Mouse (Mus musculus) urinary bladder, adult 18-20 months (tissue): ENCODE results near the gene Lsamp.

Experiments
- DNase-seq, 2 experiments: peaks; one replicate each; pipeline ENCODE4 v3.0.0; 2022; ENCODE audit warnings: low spot score in 2 of 2, mixed read lengths in 2 of 2

Gene Lsamp

DNA sequence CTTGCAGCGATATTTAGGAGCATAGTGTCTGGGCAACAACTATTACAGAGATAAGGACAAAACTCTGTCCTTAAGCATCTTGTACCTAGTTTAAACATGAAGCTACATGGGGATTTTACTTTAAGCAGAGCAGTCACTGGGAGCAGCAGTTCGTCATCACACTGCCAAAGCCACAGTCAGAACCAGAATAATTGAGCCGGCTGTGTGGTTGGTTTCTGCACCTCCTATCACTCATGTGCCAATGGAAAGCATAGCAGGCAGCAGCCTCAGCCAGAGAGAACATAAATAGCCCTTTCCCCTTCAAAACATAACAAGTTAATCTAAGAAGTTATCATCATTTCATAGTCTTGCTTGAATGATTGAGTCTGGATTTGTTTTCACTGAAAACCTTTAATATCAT is 2075.8 kb downstream of the Lsamp start:
- DNase-seq = no peak

DNA sequence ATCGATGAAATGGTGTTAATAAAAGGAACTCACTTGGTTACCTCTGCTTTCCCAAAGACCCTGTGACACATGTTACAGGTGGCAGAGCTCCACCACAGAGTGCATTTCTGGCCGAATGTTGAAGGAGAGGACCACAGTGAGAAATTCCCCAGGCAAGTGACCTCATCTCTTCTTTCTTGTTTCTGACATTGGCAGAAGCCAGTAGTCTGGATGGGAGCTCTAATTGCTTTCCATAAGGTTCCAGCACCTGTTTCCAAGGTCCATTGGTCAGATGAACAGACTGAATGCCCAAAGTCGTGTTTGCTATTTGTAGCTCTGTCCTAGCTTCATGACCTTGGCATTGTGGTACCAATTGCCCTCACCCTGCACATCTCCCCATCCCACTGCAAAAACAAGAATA is 2090.2 kb downstream of the Lsamp start:
- DNase-seq = no peak

DNA sequence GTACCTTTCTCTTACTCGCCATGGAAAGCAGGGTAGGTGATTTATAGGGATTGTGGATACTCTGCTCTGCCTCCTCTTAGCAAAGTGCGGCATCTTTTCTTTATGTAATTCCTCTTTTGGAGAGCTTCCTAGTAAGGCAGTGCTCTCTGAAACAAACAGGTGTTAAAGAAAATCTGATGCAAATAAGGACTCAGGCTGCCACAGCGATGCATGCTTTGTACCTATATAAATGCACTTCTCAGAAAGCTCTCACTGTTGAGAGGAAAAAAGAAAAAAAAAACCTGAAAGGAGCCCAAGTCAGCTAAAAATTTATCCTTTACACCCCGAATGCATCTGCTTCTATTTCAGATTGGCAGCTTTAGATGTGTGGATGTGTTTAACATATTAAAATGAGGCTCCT is 2095.4 kb downstream of the Lsamp start:
- no peak for DNase-seq

DNA sequence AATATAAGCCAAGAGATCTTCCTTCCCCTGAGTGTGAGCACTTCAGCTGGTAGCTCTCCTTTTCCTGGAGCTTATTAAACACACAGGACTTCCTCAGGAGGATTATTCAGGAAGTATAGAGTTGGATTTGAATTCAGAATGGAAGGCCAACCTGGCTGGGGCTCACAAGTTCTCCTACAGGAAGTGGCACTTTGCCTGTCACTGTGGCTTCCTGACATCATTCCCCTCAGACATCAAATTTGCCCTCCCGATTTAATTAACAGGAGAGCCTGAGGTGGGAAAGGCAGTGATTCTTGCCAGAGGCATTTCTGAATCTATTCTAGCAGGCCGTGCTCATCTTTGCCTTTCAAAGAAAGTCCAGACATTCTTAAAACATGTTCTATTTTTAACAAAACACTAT is 2097.4 kb downstream of the Lsamp start:
- no peak for DNase-seq

DNA sequence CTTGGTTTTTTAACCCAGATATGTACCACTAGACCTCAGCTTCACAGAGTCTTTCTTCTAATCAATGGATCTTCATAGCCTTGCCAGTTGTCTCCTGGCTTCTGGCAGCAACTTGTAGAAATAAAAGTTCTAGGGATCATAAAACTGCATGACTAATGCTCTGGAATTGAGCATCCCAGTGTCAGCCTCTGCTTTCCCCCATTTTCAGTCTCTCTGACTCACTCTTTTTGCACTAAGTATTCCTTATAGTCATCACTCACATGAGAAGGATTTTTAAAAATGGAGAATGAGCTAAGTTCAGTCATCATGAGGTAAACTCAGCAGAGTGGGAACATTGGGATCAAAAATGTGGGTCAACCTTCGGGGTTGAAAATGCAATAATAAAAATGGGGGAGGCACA is 2113.3 kb downstream of the Lsamp start:
- DNase-seq = no peak

DNA sequence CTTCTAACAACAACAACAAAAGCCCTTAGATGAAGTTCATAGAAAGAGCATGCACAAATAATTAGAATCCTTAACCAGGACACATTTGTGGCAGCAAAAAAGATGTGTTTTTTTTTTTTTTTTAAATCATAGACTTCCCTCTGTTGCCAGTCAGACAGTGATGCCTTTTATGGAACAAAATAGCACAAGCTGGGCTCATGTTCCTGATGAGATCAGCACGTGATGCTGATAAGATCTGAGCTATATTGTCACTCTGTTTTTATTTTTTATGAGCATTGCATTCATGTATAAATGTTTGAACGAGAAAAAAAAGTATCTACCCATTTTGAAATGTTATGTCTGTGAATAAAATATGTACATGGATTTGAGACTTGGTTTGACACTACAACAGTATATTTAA is 2118.0 kb downstream of the Lsamp start:
- no peak for DNase-seq

DNA sequence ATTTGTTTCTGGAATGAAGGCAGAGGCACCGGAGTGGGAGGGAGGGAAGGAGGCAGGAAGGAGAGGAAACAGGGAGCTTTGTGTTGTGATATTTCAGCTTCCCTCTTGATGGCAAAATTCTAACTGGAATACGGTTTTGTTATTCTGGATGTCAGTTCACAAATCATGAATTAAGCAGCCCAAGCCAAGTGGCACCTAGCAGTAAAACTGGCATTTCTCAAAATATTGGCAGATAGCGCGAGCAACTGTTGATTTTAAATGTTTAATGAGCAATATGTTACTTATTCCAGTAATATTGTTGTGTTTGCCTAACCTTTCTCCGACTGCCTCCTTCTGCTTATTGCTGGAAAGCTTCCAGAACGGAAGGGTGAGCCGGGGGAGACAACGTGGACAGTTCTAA is 2118.5 kb downstream of the Lsamp start:
- no peak for DNase-seq

DNA sequence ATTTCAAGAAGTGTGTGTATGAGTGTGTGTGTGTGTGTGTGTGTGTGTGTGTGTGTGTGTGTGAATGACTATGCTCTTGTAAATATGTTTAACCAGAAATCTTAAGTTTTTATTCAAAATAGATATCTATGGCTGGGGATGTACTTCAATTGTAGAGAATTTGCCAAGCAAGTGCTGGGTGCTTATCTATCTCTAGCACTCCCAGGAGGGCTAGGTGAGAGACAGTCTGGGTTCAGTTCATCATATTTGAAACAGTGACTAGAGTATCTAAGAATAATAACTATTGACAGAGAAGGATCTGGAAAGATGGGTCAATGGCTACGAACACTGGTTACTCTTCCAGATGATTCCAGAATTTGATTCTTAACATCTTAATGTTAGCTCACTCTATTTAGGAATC is 2128.1 kb downstream of the Lsamp start:
- DNase-seq = no peak

DNA sequence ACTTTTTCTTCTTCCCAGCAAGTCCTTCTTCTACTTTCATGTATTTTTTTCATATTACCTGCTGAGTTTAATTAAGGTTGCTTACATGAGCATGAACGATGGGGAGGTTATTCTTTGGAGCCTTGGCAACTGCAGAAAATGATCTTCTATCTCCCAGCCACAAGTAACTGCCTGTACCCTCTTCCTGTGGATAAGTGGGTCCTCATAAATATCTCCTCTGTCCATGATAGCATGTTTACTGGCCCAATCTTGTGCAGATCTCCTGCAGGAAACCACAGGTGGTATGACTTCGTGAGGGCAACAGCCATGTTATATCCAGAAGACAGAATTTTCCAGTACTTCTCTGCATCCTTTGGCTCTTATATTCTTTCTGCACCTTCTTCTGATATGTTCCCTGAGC is 2129.1 kb downstream of the Lsamp start:
- DNase-seq = no peak

DNA sequence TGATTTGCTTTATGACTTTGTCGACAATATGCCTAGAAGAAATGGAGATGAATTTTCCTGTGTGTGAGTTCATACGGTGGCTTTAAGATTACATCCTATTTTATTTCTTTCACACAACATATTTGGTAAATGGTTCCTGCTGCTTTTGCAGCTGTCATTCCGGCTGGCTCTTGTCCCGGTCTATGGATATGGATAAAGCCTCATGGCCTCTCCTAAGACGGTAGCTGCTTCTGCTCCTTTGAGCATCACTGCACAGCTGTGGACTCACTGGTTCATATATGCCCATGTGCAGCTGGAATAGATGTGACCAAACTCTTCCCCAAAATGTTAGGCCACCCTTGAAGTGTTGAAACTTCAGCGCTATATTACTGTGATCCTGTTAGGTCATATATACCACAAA is 2137.6 kb downstream of the Lsamp start:
- DNase-seq = no peak

DNA sequence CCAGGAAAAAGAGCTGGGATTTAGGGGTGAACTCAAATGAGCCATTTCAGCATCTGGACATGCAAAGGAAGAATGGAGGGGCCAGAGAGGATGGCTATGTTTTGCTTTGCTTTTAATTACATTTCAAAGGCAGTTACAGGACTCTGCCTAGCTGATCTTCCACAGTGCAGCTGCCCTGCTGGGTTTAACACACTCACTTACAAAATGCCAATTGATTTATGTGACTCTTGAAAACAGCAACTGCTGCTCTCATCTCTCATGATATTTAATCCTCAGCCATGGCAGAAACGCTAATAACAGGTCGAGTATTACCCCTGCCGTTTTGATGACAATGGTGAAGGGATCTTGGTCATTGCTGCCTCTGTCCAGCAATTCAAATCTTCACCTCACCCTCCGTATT is 2139.7 kb downstream of the Lsamp start:
- no peak for DNase-seq

DNA sequence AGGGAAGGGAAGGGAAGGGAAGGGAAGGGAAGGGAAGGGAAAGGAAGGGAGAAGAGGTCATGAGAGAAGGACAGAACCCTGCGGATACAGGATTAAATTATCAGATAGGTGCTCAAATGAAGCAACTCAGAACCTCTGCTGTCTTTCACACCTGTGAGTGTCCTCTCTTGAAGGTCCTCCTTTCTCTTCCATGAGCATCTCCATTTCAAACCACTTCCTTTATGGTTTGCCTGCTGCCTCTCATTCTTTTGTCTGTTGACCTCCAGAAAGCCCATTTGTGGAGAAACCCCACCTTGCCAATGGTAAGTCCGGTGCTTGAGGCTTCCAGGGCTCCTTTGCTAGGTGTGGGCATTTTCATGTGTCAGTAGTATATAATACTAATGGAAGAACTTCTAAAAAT is 2141.9 kb downstream of the Lsamp start:
- DNase-seq = no peak

DNA sequence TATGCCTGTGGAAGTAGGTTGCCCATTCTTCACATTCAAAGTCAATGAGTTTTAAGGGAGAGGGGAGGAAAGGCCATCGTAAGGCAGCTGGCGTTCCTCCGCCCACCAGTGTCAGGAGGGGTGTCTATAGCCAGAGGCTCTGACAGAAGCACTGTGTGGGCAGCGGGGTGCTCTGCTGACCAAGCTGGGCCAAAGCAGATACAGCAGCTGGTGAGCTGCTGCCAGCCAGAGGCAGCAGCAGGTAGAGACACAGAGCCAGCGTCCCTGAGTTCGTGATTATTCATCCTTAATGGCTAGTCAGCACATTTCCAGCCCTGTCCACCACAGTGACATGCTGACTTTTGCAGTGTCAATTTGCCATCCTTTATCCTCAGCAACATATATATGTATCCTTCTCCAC is 2163.0 kb downstream of the Lsamp start:
- DNase-seq = no peak

DNA sequence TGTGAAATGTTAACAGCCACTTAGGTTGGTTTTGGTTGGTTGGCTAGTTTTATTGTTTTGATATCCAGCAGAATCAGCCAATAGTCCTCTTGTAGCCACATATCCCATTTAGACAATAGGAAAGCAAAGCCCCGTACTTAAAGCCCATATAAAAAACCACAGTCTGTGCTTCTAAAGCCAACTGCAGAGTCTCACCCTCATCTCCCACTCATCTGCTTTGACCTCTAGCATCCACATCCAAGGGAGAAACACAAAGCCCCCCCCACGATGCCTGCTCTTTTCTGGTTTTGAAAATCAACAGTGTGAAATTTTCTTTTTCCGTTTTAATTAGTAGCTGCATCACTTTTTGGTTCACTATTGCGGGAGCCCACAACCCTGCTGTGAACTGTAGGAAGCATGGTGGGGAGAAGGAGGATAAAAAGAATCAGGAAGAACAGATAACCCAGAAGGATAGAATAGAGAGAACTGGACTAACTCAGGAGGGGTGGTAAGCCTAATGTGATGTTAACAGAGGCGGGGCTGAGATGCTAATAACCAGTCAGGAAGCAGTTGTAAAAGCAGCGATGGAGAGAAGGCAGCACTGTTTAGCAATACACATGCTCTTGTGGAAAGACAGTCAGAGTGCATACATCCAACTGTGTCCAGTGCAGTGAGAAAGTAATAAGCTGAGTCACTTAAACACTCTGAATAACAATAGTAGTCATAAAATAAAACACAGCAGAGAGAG is 2165.2 kb downstream of the Lsamp start:
- DNase-seq = no peak

DNA sequence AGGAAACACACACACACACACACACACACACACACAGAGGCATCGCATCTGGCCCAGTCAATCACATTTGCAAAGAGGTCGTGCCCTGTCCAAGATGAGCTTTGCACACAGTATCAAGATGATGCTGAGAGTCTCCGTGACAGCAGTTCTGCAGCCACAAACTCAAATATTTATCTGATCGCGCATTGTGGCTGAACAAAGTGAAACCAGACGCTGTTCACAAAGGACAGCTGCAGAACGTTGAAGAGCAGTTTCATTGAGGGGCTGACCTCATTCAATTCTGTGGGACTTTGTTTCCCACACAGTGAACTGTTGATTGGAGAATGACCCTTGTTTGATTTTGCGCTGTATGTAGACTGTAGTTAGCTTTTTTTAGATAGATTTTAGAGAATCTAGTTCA is 2168.5 kb downstream of the Lsamp start:
- DNase-seq = no peak

DNA sequence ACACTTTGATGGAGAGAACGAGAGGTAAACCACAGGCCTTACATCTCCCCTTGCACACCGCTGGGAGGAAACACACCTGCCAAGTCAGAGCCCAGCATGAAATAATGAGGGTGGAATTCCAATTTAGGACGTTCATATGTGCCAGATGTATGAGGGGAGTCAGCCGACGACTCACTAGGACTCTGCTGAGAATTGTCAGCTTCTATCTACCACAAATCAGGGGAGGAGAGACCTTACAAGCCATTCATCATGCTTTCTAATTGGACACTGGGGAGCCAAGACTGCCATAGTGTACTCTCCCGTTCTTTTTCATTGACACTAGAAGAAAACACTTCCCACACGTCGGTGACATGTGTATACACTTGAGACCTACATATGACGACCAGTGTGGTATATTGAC is 2173.7 kb downstream of the Lsamp start:
- no peak for DNase-seq

DNA sequence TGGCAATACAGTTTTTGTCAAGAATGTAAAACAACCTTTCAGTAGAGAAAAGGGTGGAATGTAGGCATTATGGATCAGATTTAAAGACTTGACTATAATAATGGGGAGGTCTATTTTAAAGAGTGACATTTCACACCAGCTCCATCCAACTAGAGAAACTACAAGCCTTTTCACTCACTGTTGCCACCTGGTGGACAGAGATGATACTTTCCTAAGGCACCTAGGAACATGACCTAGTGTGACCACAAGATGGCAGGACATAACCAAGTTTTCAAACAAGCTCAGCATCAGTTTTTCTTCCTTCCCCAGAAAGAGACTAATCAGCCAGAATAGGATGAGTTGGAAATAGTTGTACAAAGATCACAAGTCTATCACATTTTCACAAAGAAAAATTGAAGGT is 2180.8 kb downstream of the Lsamp start:
- peak; percentile 31 for DNase-seq

DNA sequence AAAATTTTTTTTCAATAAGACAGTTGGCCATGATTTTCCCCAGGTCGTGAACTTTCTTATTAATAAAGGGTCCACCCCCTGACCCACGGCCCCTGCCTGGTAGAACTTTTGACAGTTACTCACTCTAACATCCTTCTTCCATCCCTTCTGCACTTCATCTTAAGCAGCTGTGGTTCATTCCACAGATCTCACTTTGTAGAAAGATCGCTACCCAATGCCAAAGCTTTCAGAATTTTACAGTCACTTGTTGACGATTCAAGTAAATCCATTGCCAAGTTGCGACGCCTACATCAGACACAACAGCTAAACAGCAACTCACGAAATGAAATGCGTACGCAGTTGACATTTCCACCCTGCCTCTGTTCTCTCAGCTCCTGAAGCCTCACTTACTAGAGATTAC is 2184.1 kb downstream of the Lsamp start:
- DNase-seq = no peak

DNA sequence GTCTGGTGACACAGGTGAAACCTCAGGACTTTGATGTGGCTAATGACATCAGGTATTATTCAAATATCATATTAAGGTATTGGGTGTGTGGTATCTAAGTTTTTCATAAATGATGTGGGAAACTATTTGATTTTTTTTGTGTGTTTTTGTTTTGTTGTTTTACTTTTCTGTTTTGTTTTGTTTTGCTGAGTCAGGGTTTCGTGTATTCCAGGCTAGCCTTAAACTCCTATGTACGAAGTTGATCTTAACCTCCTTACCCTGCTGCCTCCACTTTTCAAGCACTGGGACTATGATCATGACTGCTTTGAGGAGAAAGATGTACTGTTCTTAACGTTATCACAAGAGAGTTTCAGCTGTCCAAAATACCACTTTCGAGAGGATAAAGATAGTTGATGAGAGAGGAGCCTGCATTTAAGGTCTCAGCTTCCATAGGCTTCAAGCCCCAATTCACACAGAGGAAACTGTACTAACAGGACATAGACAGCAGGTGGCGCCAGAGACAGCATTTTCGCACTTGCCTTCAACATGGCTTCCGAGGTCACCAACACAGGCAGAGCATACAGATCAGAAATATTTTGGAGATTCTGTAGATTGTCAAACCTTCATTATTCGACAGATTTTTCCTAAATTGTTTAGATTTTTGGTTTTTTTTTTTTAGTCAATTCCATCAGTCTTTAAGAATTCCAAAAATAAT is 2185.4 kb downstream of the Lsamp start:
- peak; percentile 35 to 42 for DNase-seq

DNA sequence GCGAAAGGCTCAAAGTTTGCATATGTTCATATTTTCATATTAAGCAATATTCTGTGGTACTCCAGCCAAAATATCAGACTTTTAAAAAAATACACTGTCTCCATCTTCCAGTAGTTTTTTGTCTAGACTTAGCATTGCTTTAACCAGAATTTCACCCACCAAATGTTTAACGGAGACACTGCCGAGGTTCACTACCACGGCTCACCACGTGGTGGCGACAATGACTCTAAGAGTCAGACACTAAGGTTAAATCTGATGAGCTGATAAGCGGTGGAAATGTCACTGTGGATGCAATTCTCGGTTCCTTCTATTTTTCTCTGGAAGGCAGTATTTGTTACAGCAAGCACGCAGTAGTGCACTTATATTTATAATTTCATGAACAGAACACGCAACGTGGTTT is 2188.3 kb downstream of the Lsamp start:
- DNase-seq = peak in 1 of 2 experiments; percentile 44

DNA sequence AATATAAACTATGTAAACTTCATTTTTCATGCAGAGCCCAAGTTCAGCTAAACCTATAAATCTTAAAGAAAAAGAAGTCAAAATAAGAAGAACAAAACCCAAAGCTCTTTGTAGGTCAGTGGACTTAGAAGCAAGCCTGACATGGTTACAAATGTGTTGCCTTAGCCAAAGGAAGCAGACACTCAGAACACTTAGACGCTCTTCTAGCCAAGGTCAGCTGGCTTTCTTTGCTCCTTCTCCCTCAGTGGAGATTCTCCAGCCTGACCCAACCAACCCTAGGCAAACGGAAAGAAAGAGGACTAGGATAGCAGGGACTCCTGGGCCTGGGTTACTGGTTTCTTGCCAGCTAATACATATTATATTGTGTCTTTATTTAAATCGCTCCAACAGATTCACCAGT is 2194.7 kb downstream of the Lsamp start:
- no peak for DNase-seq

DNA sequence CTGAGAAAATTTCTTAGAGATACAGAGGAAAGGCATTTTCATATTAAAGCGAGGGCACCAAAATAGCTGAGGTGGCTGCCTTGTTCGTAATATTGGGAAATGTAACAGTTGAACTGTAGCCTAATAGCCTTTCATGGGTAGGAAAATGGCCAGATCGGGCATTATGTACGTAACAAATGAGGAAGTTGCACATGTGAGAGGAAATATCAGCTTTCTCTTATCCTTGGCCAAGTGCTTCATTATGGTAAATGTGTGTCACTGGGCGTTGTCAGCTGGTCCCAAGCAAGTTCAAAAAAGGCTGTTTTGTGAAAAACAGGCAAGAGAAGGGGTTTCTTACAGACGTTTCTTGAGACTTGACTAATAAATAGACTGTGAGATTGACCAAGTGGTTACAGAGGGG is 2195.9 kb downstream of the Lsamp start:
- DNase-seq = no peak

DNA sequence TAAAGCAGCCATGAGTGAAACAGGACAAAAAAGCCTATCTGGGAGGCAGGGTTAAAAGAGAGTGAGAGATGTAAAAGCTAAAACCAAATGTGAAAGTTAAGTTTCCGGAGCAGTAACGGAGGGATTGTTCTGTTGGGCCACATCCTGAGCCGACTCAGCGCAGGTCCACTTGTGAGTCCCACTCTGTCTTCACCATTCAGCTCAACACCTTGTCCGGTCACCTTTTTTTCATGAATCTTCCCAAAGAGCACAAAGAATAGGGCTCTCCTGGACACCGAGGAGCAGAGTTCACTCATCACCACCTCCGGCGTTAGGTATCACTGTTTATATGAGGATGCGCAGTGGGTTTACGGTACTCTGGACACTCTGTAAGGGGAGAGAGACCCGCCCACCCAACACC is 2196.3 kb downstream of the Lsamp start:
- no peak for DNase-seq
